Comparison of ENCODE assay signal across 12 mouse cellular contexts in the genomic region with DNA sequence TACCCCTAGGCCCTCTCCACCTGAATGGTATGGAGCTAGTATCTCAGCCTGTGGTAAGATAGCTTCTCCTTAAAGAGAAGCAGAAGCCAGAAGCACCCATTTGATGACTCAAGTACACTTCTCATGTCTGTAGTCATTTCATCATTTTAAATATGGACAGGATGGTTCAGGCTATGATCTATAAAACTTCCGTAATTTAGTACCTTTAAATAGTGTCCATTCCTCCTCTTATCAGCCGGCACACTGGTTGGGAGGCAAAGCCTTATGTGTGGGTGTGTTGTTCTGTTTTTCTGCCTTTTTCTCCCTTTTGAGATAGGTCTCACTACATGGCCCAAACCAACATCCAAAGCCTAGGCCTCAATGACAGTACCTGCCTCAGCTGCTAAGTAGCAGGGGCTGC. TPM values are rescaled to one million over a fixed set of nuclear protein-coding genes. Genes with fewer than 3 reads are reported as not detected.
DNase-seq lines count a peak whose midpoint lies in the region; ATAC-seq and TF ChIP-seq lines count a peak whose summit lies in the region.
"Had no signal": no experiment of that assay in that cellular context is flagged by ENCODE, and none has a peak within 500 bp of the region (broad histone marks: within the 10 kb centered on the region; RNA-seq: fewer than 3 reads in every experiment).

No protein-coding gene starts in this region.

- peaks cover 19% of the 10 kb centered on the region for H3K36me3 ChIP-seq in kidney, embryonic 14.5 days (ENCODE audit: control insufficient read depth, insufficient read depth, low read length)
- no peaks in the 10 kb centered on the region for H3K36me3 ChIP-seq in stomach, embryonic 16.5 days (ENCODE audit: control insufficient read depth, insufficient read depth, low read length)
- peaks cover 5% of the 10 kb centered on the region for H3K36me3 ChIP-seq in stomach, postnatal 0 days (ENCODE audit: control insufficient read depth, insufficient read depth, low read length)
- H3K36me3 ChIP-seq in liver, embryonic 13.5 days: peaks cover 33% of the 10 kb centered on the region

- no peak overlapping the region for H3K9ac ChIP-seq in kidney, embryonic 14.5 days (ENCODE audit: low read depth, low read length)
- H3K9ac ChIP-seq in stomach, embryonic 16.5 days (ENCODE audit: low read length): 0 out of 2 replicates have a peak overlapping the region, but pooled peaks have one; percentile 7
- H3K9ac ChIP-seq in stomach, postnatal 0 days (ENCODE audit: low read length): no peak overlapping the region
- H3K9ac ChIP-seq in liver, embryonic 13.5 days: no peak overlapping the region

- no peaks in the 10 kb centered on the region for H3K9me3 ChIP-seq in kidney, embryonic 14.5 days (ENCODE audit: control insufficient read depth, low read length)
- H3K9me3 ChIP-seq in stomach, embryonic 16.5 days (replicated peaks; ENCODE audit: control insufficient read depth, low read length): no peaks in the 10 kb centered on the region
- no peaks in the 10 kb centered on the region for H3K9me3 ChIP-seq in stomach, postnatal 0 days (ENCODE audit: control insufficient read depth, low read length)
- no peaks in the 10 kb centered on the region for H3K9me3 ChIP-seq in liver, embryonic 13.5 days (replicated peaks)

- 87% methylated on average over 2 of the region's 2 CpGs for WGBS in kidney, embryonic 14.5 days
- 79% methylated on average over 2 of the region's 2 CpGs for WGBS in stomach, embryonic 16.5 days
- WGBS in stomach, postnatal 0 days: 76% methylated on average over 2 of the region's 2 CpGs
- 43% methylated on average over 2 of the region's 2 CpGs for WGBS in liver, embryonic 13.5 days (ENCODE audit: insufficient replicate concordance)

- no peak for TF ChIP-seq EP300 in stomach, postnatal 0 days (optimal IDR thresholded peaks at IDR 0.05)

- DNase-seq in kidney, postnatal 25 days: no peak
- DNase-seq in stomach, postnatal 0 days (ENCODE audit: low spot score): no peak
- no peak for DNase-seq in liver, embryonic 13.5 days
- DNase-seq in right cerebral cortex, postnatal 10 days (ENCODE audit: low spot score in 2 of 2): no peak
- DNase-seq in ovary, postnatal 36 days (ENCODE audit: low spot score): no peak
- DNase-seq: cerebellum, adult 18-20 months; heart, postnatal 4 days; kidney, adult 8-10 months; right cerebral cortex, postnatal 14 days; thymus, postnatal 4 days had no signal

- TF ChIP-seq CTCF in stomach, postnatal 0 days (IDR thresholded peaks at IDR 0.05; ENCODE audit: low read depth): no peak

- H3K27ac ChIP-seq in kidney, embryonic 14.5 days (ENCODE audit: low read depth, low read length): no peak overlapping the region
- no peak overlapping the region for H3K27ac ChIP-seq in stomach, embryonic 16.5 days (ENCODE audit: low read length)
- no peak overlapping the region for H3K27ac ChIP-seq in stomach, postnatal 0 days (replicated peaks)
- 0 out of 2 replicates have a peak overlapping the region, but pooled peaks have one; percentile 11 for H3K27ac ChIP-seq in liver, embryonic 13.5 days

- no peak for ATAC-seq in kidney, embryonic 14.5 days (ENCODE audit: low FRiP score, low TSS enrichment)
- ATAC-seq in stomach, embryonic 16.5 days (ENCODE audit: insufficient read depth, low FRiP score): no peak
- no peak for ATAC-seq in stomach, postnatal 0 days (ENCODE audit: low FRiP score, low TSS enrichment)
- ATAC-seq in liver, embryonic 13.5 days (ENCODE audit: low read depth): no peak

- peaks cover 43% of the 10 kb centered on the region for H3K4me1 ChIP-seq in kidney, embryonic 14.5 days (ENCODE audit: control insufficient read depth, insufficient read depth, low read length)
- peaks cover 46% of the 10 kb centered on the region for H3K4me1 ChIP-seq in stomach, embryonic 16.5 days (ENCODE audit: control insufficient read depth, insufficient read depth, low read length)
- peaks cover 6% of the 10 kb centered on the region for H3K4me1 ChIP-seq in stomach, postnatal 0 days (replicated peaks; ENCODE audit: control insufficient read depth, insufficient read depth)
- peaks cover 83% of the 10 kb centered on the region for H3K4me1 ChIP-seq in liver, embryonic 13.5 days (replicated peaks)

- 0 out of 2 replicates have a peak overlapping the region, but pooled peaks have one; percentile 1 for H3K4me2 ChIP-seq in kidney, embryonic 14.5 days (replicated peaks; ENCODE audit: low read depth, low read length)
- H3K4me2 ChIP-seq in stomach, embryonic 16.5 days (ENCODE audit: low read depth, low read length): no peak overlapping the region
- H3K4me2 ChIP-seq in stomach, postnatal 0 days (replicated peaks; ENCODE audit: low read depth): no peak overlapping the region
- H3K4me2 ChIP-seq in liver, embryonic 13.5 days: peak overlapping the region; percentile 87; the same call in 1 of the 2 replicates

- no peaks in the 10 kb centered on the region for H3K27me3 ChIP-seq in kidney, embryonic 14.5 days (ENCODE audit: control insufficient read depth, insufficient read depth, low read length)
- no peaks in the 10 kb centered on the region for H3K27me3 ChIP-seq in stomach, embryonic 16.5 days (ENCODE audit: control insufficient read depth, insufficient read depth, low read length)
- no peaks in the 10 kb centered on the region for H3K27me3 ChIP-seq in stomach, postnatal 0 days (ENCODE audit: control insufficient read depth, insufficient read depth, low read length)
- H3K27me3 ChIP-seq in liver, embryonic 13.5 days: no peaks in the 10 kb centered on the region

- H3K4me3 ChIP-seq in kidney, embryonic 14.5 days (ENCODE audit: low read length): no peak overlapping the region
- no peak overlapping the region for H3K4me3 ChIP-seq in stomach, embryonic 16.5 days (replicated peaks; ENCODE audit: low read length)
- H3K4me3 ChIP-seq in stomach, postnatal 0 days (ENCODE audit: low read depth, low read length): no peak overlapping the region
- H3K4me3 ChIP-seq in liver, embryonic 13.5 days (replicated peaks): no peak overlapping the region

RNA-seq across cellular contexts. Expression of a gene that starts 3.7 kb away (rescaled TPM):
- 15.1 and 19.9 TPM in 2 replicates for polyA plus RNA-seq in kidney, embryonic 14.5 days (2014; fragmentation: Nextera tagmentation; extraction: Ambion mirVana)
- polyA plus RNA-seq in stomach, embryonic 16.5 days (2015; fragmentation: Nextera tagmentation; extraction: Ambion mirVana): 18.3 and 19.3 TPM in 2 replicates
- 13.0 and 13.7 TPM in 2 replicates for polyA plus RNA-seq in stomach, postnatal 0 days (2015; fragmentation: Nextera tagmentation; extraction: Ambion mirVana)
- 6.5 and 7.3 TPM in 2 replicates for polyA plus RNA-seq in liver, embryonic 13.5 days (2015; fragmentation: Nextera tagmentation; extraction: Ambion mirVana)

RNA-seq across cellular contexts. Expression of a gene that starts 4.3 kb away (rescaled TPM):
- 218 and 327 TPM in 2 replicates for polyA plus RNA-seq in kidney, embryonic 14.5 days (2014; fragmentation: Nextera tagmentation; extraction: Ambion mirVana)
- polyA plus RNA-seq in stomach, embryonic 16.5 days (2015; fragmentation: Nextera tagmentation; extraction: Ambion mirVana): 149 and 187 TPM in 2 replicates
- 145 and 159 TPM in 2 replicates for polyA plus RNA-seq in stomach, postnatal 0 days (2015; fragmentation: Nextera tagmentation; extraction: Ambion mirVana)
- polyA plus RNA-seq in liver, embryonic 13.5 days (2015; fragmentation: Nextera tagmentation; extraction: Ambion mirVana): 133 and 150 TPM in 2 replicates

RNA-seq across cellular contexts. Expression of a gene that starts 8.8 kb away (rescaled TPM):
- 30.1 and 32.1 TPM in 2 replicates for polyA plus RNA-seq in kidney, embryonic 14.5 days (2014; fragmentation: Nextera tagmentation; extraction: Ambion mirVana)
- 23.2 and 26.8 TPM in 2 replicates for polyA plus RNA-seq in stomach, embryonic 16.5 days (2015; fragmentation: Nextera tagmentation; extraction: Ambion mirVana)
- 13.6 and 13.7 TPM in 2 replicates for polyA plus RNA-seq in stomach, postnatal 0 days (2015; fragmentation: Nextera tagmentation; extraction: Ambion mirVana)
- 4.0 and 4.6 TPM in 2 replicates for polyA plus RNA-seq in liver, embryonic 13.5 days (2015; fragmentation: Nextera tagmentation; extraction: Ambion mirVana)

RNA-seq across cellular contexts. Expression of a gene that starts 24.4 kb away (rescaled TPM):
- 47.7 and 93.8 TPM in 2 replicates for polyA plus RNA-seq in kidney, embryonic 14.5 days (2014; fragmentation: Nextera tagmentation; extraction: Ambion mirVana)
- polyA plus RNA-seq in stomach, embryonic 16.5 days (2015; fragmentation: Nextera tagmentation; extraction: Ambion mirVana): 90.5 and 110 TPM in 2 replicates
- 41.4 and 42.9 TPM in 2 replicates for polyA plus RNA-seq in stomach, postnatal 0 days (2015; fragmentation: Nextera tagmentation; extraction: Ambion mirVana)
- polyA plus RNA-seq in liver, embryonic 13.5 days (2015; fragmentation: Nextera tagmentation; extraction: Ambion mirVana): 30.2 and 38.4 TPM in 2 replicates

RNA-seq across cellular contexts. Expression of a gene that starts 30.4 kb away (rescaled TPM):
- polyA plus RNA-seq in kidney, embryonic 14.5 days (2014; fragmentation: Nextera tagmentation; extraction: Ambion mirVana): 0.24 and 0.26 TPM in 2 replicates
- polyA plus RNA-seq in stomach, embryonic 16.5 days (2015; fragmentation: Nextera tagmentation; extraction: Ambion mirVana): 0.36 and 5.1 TPM in 2 replicates
- polyA plus RNA-seq in stomach, postnatal 0 days (2015; fragmentation: Nextera tagmentation; extraction: Ambion mirVana): 0.30 and 0.42 TPM in 2 replicates
- polyA plus RNA-seq in liver, embryonic 13.5 days (2015; fragmentation: Nextera tagmentation; extraction: Ambion mirVana): 0.41 and 0.51 TPM in 2 replicates

Comparison
In these comparisons a context has a peak if more than half of its experiments do, and no peak if none do; other contexts are left out.
1. H3K4me2 ChIP-seq: peak in kidney, embryonic 14.5 days (single experiment) and liver, embryonic 13.5 days (single experiment); none in stomach, embryonic 16.5 days (single experiment) and stomach, postnatal 0 days (single experiment).